Comparison of ENCODE assay signal across 8 mouse cellular contexts in the genomic region with DNA sequence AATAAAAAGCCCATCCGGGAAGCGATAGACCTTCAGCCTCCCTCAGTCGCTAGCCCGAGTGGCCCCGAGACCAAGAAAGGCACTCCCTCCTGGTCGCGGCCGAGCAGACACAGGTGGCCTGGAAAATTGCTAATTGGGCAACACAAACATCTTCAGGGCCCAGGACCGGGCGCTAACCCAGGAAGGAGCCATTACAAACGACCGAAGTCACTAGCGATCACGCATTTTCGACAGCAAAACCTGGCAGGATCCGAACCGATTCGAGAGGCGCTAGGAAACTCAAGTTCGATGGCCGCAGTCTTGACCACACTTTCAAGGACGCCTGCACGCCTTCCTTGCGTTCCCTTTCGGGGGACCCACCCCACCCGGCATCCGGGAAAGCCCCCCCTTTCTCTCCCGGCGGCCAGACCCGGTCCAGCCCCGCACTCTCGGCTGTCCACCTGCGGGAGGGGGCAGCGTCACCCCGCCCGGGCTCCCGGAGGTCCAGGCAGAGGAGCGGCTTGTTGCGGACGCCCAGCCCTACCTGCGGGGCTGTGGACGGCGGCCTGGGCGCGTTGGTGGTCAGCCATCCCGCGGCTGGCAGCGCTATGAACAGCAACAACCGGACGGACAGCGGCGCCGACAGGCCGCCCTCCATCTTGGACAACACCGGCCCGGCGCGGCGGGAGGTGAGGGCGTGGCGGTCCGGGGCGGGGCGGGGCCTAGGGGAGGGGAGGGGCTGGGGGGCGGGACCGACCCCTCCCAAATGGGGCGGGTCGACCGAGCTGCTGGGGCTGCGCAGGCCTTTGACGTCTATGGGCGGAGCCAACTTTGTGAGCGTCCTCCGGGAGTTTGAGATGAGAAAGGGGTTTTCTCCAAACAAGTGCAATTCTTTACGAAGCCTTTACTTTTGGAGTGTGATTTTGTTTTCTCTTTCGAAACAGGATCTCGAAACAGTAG. TPM values are rescaled to one million over a fixed set of nuclear protein-coding genes. Genes with fewer than 3 reads are reported as not detected.
DNase-seq lines count a peak whose midpoint lies in the region; ATAC-seq lines count a peak whose summit lies in the region.

No protein-coding gene starts in this region.

- peak overlapping the region; percentile 79 for H3K27ac ChIP-seq in hindbrain, embryonic 14.5 days

- peak overlapping the region; percentile 88 for H3K9ac ChIP-seq in hindbrain, embryonic 14.5 days

- H3K27me3 ChIP-seq in hindbrain, embryonic 14.5 days (ENCODE audit: control insufficient read depth, insufficient read depth, low read length), result no peaks in the 10 kb centered on the region

- ATAC-seq in hindbrain, embryonic 14.5 days (ENCODE audit: low FRiP score), result peak; percentile 92

- H3K4me2 ChIP-seq in hindbrain, embryonic 14.5 days (replicated peaks), result peak overlapping the region; percentile 59

- H3K9me3 ChIP-seq in hindbrain, embryonic 14.5 days (ENCODE audit: control insufficient read depth, low read length), result no peaks in the 10 kb centered on the region

- H3K36me3 ChIP-seq in hindbrain, embryonic 14.5 days (replicated peaks; ENCODE audit: control insufficient read depth, insufficient read depth), result peaks cover 15% of the 10 kb centered on the region; the same call in 1 of the 2 replicates

- peaks cover 8% of the 10 kb centered on the region; the same call in 1 of the 2 replicates for H3K4me1 ChIP-seq in hindbrain, embryonic 14.5 days (replicated peaks; ENCODE audit: control insufficient read depth, insufficient read depth, low read length)

- peak; percentile 90 for DNase-seq in R1 (ENCODE audit: low read depth, low spot score)
- peak; percentile 94 for DNase-seq in cerebellum, postnatal 14 days
- peak; percentile 38 to 69 for DNase-seq in frontal cortex, postnatal 25 days (ENCODE audit: low spot score in 2 of 2)
- DNase-seq in hindbrain, embryonic 14.5 days (ENCODE audit: low spot score), result peak; percentile 89
- peak; percentile 66 to 72 for DNase-seq in layer of hippocampus, postnatal 25 days (ENCODE audit: extremely low spot score in 1 of 2, low spot score in 1 of 2)
- DNase-seq in lung, postnatal 14 days, result peak; percentile 91
- peak; percentile 88 for DNase-seq in ovary, postnatal 36 days (ENCODE audit: low spot score)
- peak; percentile 92 for DNase-seq in thymus, postnatal 14 days

- under 1% methylated on average over 60 of the region's 77 CpGs for WGBS in hindbrain, embryonic 14.5 days

- peak overlapping the region; percentile 86 for H3K4me3 ChIP-seq in hindbrain, embryonic 14.5 days (replicated peaks; ENCODE audit: low read length)

RNA-seq across cellular contexts. Expression of a gene that starts 12.1 kb away (rescaled TPM):
- polyA plus RNA-seq in hindbrain, embryonic 14.5 days (2014; fragmentation: Nextera tagmentation; extraction: Ambion mirVana), result 54.7 and 61.7 TPM in 2 replicates
- 10 to 100 TPM; 18.8 to 20.6 TPM for total RNA-seq in layer of hippocampus, postnatal 25 days (2021)

RNA-seq across cellular contexts. Expression of a gene that starts 12.2 kb away (rescaled TPM):
- polyA plus RNA-seq in hindbrain, embryonic 14.5 days (2014; fragmentation: Nextera tagmentation; extraction: Ambion mirVana), result 42.5 and 43.7 TPM in 2 replicates
- total RNA-seq in layer of hippocampus, postnatal 25 days (2021), result 10 to 100 TPM; 31.9 to 32.1 TPM

RNA-seq across cellular contexts. Expression of a gene that starts 51.8 kb away (rescaled TPM):
- polyA plus RNA-seq in hindbrain, embryonic 14.5 days (2014; fragmentation: Nextera tagmentation; extraction: Ambion mirVana), result 0.14 and 0.25 TPM in 2 replicates
- under 1 TPM; 0.10 to 0.12 TPM for total RNA-seq in layer of hippocampus, postnatal 25 days (2021)

RNA-seq across cellular contexts. Expression of a gene that starts 54.7 kb away (rescaled TPM):
- polyA plus RNA-seq in hindbrain, embryonic 14.5 days (2014; fragmentation: Nextera tagmentation; extraction: Ambion mirVana), result 29.1 and 30.0 TPM in 2 replicates
- 10 to 100 TPM; 13.4 to 16.1 TPM for total RNA-seq in layer of hippocampus, postnatal 25 days (2021)

Comparison
In these comparisons a context has a peak if more than half of its experiments do, and no peak if none do; other contexts are left out.
1. Peak in every context shown above with its lines: DNase-seq, ATAC-seq, H3K4me3 ChIP-seq and H3K27ac ChIP-seq.